Mouse (Mus musculus) cerebellum, adult 2 months (tissue): ENCODE data around the gene Brpf1. TPM values are rescaled to one million over a fixed set of nuclear protein-coding genes. Genes with fewer than 3 reads are reported as not detected.

Source experiments
- DNase-seq, 2 experiments: peaks; one replicate each; pipeline ENCODE4 v3.0.0; 2021
- H3K27ac ChIP-seq: fragments of 200-500 bp; 2 replicates; pipeline ENCODE4 v1.5.1; 2012; ENCODE audit warnings: low read length, control low read depth, inconsistent platforms; ENCODE audit not compliant: insufficient read depth
- H3K27me3 ChIP-seq: fragments of 200-500 bp; 2 replicates; pipeline ENCODE4 v1.6.1; 2012; ENCODE audit warnings: inconsistent platforms, mild to moderate bottlenecking, low read length, moderate library complexity; ENCODE audit not compliant: control insufficient read depth, insufficient read depth
- H3K4me1 ChIP-seq: fragments of 200-500 bp; 2 replicates; pipeline ENCODE4 v1.6.1; 2011; ENCODE audit warnings: low read length; ENCODE audit not compliant: control insufficient read depth, insufficient read depth
- H3K4me3 ChIP-seq: fragments of 200-500 bp; replicated peaks from 2 replicates; pipeline ENCODE3; 2011; ENCODE audit warnings: mild to moderate bottlenecking, low read depth, low read length, control low read depth; ENCODE audit not compliant: insufficient read depth
- CTCF ChIP-seq: fragments of 200-500 bp; IDR thresholded peaks from 2 replicates; pipeline ENCODE4 v1.5.1; 2011; ENCODE audit warnings: low read depth, mild to moderate bottlenecking, control low read depth, low read length, moderate library complexity, borderline replicate concordance; ENCODE audit not compliant: insufficient read depth
- POLR2A ChIP-seq: fragments of 200-500 bp; IDR thresholded peaks from 2 replicates; pipeline ENCODE4 v1.6.1; 2011; ENCODE audit warnings: low read length, control low read depth, borderline replicate concordance; ENCODE audit not compliant: insufficient read depth
- WGBS: fragments of 180-500 bp; shearing (Covaris S2); methylation state at CpG from one replicate; pipeline ENCODE4 v1.1.7; 2018; 5-methylcytosine and 5-hydroxymethylcytosine counted together
- polyA plus RNA-seq: library from polyadenylated mRNA; depleted of rRNA; stranded (reverse); fragments of >200 nt; gene quantifications from 2 replicates; pipeline ENCODE4 v1.2.3, GENCODE M21; 2012

Gene Brpf1
- polyA plus RNA-seq, 1 experiment = 48.1 TPM

GRCm38 (mm10) chr6:113346897-113347296 is 40.0 kb downstream of the Brpf1 start:
- Histone ChIP-seq H3K4me3 (no peak overlapping the region), H3K27ac (no peak overlapping the region), H3K27me3 (no peaks in the 10 kb centered on the region), H3K4me1 (peaks cover 10% of the 10 kb centered on the region)
- WGBS = 87% methylated on average over 4 of the region's 4 CpGs
- DNase-seq = no peak
- TF ChIP-seq CTCF (no peak), POLR2A (no peak)

DNA sequence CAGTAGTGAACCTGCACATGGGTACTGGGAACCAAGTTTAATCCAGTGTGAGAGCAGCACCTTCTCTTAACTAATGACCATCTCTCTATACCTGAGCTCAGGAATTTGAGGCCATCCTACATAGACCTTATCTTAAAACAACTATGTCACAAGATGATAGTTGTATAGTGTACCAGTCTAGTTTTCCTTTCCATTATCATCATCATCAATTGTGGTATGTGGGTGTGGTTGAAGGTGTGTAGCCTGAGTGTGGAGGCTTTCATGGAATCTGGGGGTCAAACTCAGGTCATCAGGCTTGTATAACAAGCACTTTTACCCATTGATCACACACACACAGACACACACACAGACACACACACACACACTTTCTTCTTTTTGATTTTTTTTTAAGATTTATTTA is 43.6 kb downstream of the Brpf1 start:
- no peak for TF ChIP-seq POLR2A
- Histone ChIP-seq H3K4me3 (no peak overlapping the region), H3K4me1 (no peaks in the 10 kb centered on the region), H3K27ac (no peak overlapping the region), H3K27me3 (no peaks in the 10 kb centered on the region)
- no peak for DNase-seq

GRCm38 (mm10) chr6:113351161-113351560 is 44.2 kb downstream of the Brpf1 start:
- no peak overlapping the region for H3K4me3 ChIP-seq
- H3K27ac ChIP-seq = no peak overlapping the region
- no peaks in the 10 kb centered on the region for H3K27me3 ChIP-seq
- TF ChIP-seq CTCF = no peak
- TF ChIP-seq POLR2A = no peak
- no peak for DNase-seq
- WGBS = 92% methylated on average over 1 of the region's 1 CpGs
- H3K4me1 ChIP-seq = no peaks in the 10 kb centered on the region

DNA sequence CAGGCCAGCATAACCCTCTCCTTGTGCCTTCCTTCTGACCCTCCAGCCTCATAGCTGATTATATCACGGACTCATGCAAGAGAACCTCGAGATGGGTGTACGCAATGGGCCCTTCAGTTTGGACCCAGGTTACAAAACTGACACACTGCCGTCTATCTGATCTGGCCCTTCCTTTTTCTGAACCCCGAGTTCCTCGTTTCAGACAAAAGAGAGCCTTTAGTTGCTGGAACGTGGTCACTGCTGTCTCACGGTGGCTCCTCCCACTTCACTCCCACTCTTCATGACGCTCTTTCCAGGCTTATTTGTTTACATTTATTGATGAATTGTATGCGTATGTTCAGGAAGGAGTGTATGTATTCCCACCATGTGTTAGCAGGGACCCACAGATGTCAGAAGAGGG is 44.7 kb downstream of the Brpf1 start:
- no peaks in the 10 kb centered on the region for H3K27me3 ChIP-seq
- no peaks in the 10 kb centered on the region for H3K4me1 ChIP-seq
- H3K4me3 ChIP-seq = no peak overlapping the region
- TF ChIP-seq POLR2A (no peak), CTCF (no peak)
- DNase-seq = no peak
- H3K27ac ChIP-seq = no peak overlapping the region
- WGBS = 58% methylated on average over 10 of the region's 10 CpGs

- TF ChIP-seq CTCF (no peak), POLR2A (no peak)
- no peak for DNase-seq
- Histone ChIP-seq H3K27ac (no peak overlapping the region), H3K27me3 (no peaks in the 10 kb centered on the region), H3K4me3 (no peak overlapping the region), H3K4me1 (no peaks in the 10 kb centered on the region)
- WGBS = 74% methylated on average over 3 of the region's 3 CpGs
Observed at GRCm38 (mm10) chr6:113352820-113353219, 45.9 kb downstream of the Brpf1 start.

- no peak overlapping the region for H3K4me3 ChIP-seq
- 63% methylated on average over 3 of the region's 3 CpGs for WGBS
- TF ChIP-seq CTCF = no peak
- no peak for TF ChIP-seq POLR2A
- no peak for DNase-seq
- H3K27me3 ChIP-seq = no peaks in the 10 kb centered on the region
- no peaks in the 10 kb centered on the region for H3K4me1 ChIP-seq
- H3K27ac ChIP-seq = no peak overlapping the region
Observed at GRCm38 (mm10) chr6:113353696-113354095, 46.8 kb downstream of the Brpf1 start.

DNA sequence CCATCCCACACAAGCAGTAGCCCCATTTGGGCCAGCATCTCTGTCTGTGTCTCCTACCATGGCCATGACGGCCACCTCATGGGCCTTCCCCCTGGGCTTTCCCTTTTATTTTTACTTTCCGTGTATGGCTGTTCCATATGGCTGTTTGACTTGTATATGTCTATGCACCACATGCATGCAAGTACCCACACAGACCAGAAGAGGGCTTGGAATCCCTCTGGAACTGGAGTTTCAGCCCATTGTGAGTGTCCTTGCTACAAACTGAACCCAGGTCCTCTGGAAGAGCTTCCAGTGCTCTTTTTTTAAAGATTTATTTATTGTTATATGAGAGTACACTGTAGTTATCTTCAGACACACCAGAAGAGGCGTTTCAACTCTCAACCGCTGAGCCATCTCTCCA is 54.5 kb downstream of the Brpf1 start:
- no peak overlapping the region for H3K4me3 ChIP-seq
- 75% methylated on average over 4 of the region's 4 CpGs for WGBS

DNA sequence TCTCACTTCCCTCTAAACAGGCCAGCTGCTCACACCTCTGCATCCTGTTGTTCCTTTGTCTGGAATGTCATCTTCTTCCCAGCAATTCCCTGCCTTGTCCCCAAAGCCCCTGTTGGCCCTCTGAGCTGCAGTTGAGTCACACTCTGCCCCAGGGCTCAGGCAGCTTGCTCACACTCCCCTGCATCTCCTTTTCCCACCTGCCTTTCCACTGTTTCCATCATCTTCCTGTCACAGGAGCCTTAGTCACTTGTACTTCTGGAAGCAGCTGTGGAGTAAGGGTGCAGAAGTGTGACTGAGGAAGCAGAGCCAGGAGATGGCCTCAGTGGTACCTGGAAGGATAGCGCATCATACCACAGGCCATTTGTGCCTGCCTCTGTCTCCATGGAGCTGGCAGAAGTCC is 55.3 kb downstream of the Brpf1 start:
- WGBS = 95% methylated on average over 1 of the region's 1 CpGs
- TF ChIP-seq POLR2A (no peak), CTCF (no peak)

More for the DNA sequence above, 54.5 kb downstream of the Brpf1 start:
- no peak for DNase-seq
- no peak for TF ChIP-seq CTCF
- no peak for TF ChIP-seq POLR2A
- H3K27ac ChIP-seq = no peak overlapping the region
- no peaks in the 10 kb centered on the region for H3K4me1 ChIP-seq
- no peaks in the 10 kb centered on the region for H3K27me3 ChIP-seq

More for the DNA sequence above, 55.3 kb downstream of the Brpf1 start:
- no peaks in the 10 kb centered on the region for H3K27me3 ChIP-seq
- H3K27ac ChIP-seq = no peak overlapping the region
- no peak for DNase-seq
- H3K4me3 ChIP-seq = no peak overlapping the region
- no peaks in the 10 kb centered on the region for H3K4me1 ChIP-seq
